Mouse (Mus musculus): ENCODE measurements around the gene Olfr846.

Olfr846 gene

DNA sequence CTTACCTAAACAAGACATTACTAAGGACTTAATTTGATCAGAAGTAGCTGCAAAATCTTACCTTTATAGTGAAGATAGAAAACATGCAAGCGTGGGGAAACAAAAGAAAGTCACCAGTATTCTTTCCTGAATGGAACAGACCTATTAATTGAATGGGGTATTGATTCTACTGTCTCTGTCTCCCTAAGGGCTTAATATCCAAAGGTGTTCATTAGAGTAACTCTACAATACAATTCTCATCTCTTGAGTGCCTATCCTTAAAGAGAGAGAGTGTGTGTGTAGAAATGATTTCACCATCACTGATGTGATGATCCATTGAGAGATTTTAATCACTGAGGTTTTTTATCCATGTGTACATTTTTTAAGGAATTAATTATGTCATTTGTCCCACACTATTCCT, at the start of gene Olfr846:
TSS of gene Olfr846 (minus strand) at position 101 of the 400 bp plus-strand sequence.
- no peak for DNase-seq

GRCm38 (mm10) chr9:19378569-19378968, 14.8 kb upstream of the Olfr846 start, which contains the start of gene Olfr847:
TSS of gene Olfr847 (minus strand) at chr9:19378669.
- no peak for DNase-seq

DNA sequence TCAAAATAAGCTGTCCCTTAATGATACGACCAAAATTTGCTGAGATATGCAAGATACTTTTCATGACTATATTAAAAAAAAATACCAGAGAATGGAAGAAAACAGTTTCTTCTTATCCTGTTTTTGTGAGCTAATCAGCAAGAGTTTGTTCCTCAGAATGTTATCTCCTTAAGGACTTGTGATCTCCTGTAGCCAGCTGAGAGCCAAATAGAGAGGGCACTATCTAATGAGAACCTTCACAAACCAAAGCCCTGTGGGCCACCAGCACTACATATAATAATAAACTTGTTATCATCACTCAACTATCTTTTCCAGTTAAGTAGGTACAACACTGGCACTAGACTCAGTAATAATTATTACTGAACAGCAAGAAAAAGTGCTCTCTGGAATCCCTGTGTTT, 27.6 kb downstream of the Olfr846 start, which contains the start of gene Olfr845:
TSS of gene Olfr845 (plus strand) at position 301 of the 400 bp plus-strand sequence.
- no peak for DNase-seq

DNA sequence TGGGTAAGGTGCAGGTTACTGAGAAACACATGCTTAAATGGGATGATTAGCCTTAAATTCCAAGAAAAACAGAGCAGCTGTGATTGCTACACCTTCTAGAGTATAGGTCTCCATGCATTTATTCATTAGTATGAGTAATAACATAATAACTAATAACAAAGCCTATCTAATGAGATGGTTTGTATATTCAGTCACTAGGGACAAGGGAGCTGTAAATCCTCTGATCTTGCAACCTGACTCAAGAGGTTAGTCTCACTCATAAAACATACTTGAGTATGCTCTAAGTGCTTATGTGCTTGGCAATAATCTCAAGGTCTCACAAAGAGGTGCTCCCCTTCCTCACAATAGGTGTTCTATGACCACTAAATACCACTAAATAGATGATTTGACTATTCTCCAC, 47.8 kb downstream of the Olfr846 start, which contains the start of gene Olfr844:
TSS of gene Olfr844 (plus strand) at position 301 of the 400 bp plus-strand sequence.
- no peak for DNase-seq
